Mouse (Mus musculus): ENCODE results near the gene Col4a3.

Col4a3 gene

GRCm38 (mm10) chr1:82586713-82587399 lies at the start of gene Col4a3, which contains the start of gene Col4a4:
Gene Col4a3, plus strand, starts transcription at chr1:82586921.
Gene Col4a4, minus strand, starts transcription at chr1:82586849.
- in situ Hi-C loops (cut with MboI, MseI) = no loop called here

GRCm38 (mm10) chr1:82537848-82538247 lies 48.9 kb upstream of the Col4a3 start:
- in situ Hi-C loops (cut with MboI, MseI) = no loop called here

- in situ Hi-C loops (cut with MboI, MseI) = no loop called here
These were observed 46.7 kb upstream of the Col4a3 start for GRCm38 (mm10) chr1:82540056-82540455.

- in situ Hi-C loops (cut with MboI, MseI) = no loop called here
These were observed 42.8 kb upstream of the Col4a3 start for GRCm38 (mm10) chr1:82543934-82544333.

GRCm38 (mm10) chr1:82544419-82545185 lies 42.1 kb upstream of the Col4a3 start:
- in situ Hi-C loops (cut with MboI, MseI) = no loop called here

GRCm38 (mm10) chr1:82545199-82545960 lies 41.3 kb upstream of the Col4a3 start:
- in situ Hi-C loops (cut with MboI, MseI) = no loop called here

GRCm38 (mm10) chr1:82554443-82554850 lies 32.3 kb upstream of the Col4a3 start:
- in situ Hi-C loops (cut with MboI, MseI) = loop anchor here (5.0 kb wide), 1 partner anchor 88 kb away; no protein-coding TSS in a partner anchor

- in situ Hi-C loops (cut with MboI, MseI) = loop anchor here (5.0 kb wide), 1 partner anchor 87 kb away; no protein-coding TSS in a partner anchor
These were observed 31.8 kb upstream of the Col4a3 start for GRCm38 (mm10) chr1:82554889-82555288.

GRCm38 (mm10) chr1:82560223-82560622 lies 26.5 kb upstream of the Col4a3 start:
- in situ Hi-C loops (cut with MboI, MseI) = no loop called here

- in situ Hi-C loops (cut with MboI, MseI) = no loop called here
These were observed 17.3 kb upstream of the Col4a3 start for GRCm38 (mm10) chr1:82569405-82569804.

- in situ Hi-C loops (cut with MboI, MseI) = no loop called here
These were observed 15.0 kb upstream of the Col4a3 start for GRCm38 (mm10) chr1:82571758-82572157.

GRCm38 (mm10) chr1:82575681-82576080 lies 11.0 kb upstream of the Col4a3 start:
- in situ Hi-C loops (cut with MboI, MseI) = no loop called here

GRCm38 (mm10) chr1:82576182-82576581 lies 10.5 kb upstream of the Col4a3 start:
- in situ Hi-C loops (cut with MboI, MseI) = no loop called here

- in situ Hi-C loops (cut with MboI, MseI) = no loop called here
These were observed 9.4 kb upstream of the Col4a3 start for GRCm38 (mm10) chr1:82577339-82577738.

GRCm38 (mm10) chr1:82577915-82578314 lies 8.8 kb upstream of the Col4a3 start:
- in situ Hi-C loops (cut with MboI, MseI) = no loop called here

GRCm38 (mm10) chr1:82578320-82578719 lies 8.4 kb upstream of the Col4a3 start:
- in situ Hi-C loops (cut with MboI, MseI) = no loop called here

- in situ Hi-C loops (cut with MboI, MseI) = no loop called here
These were observed 740 bp upstream of the Col4a3 start for GRCm38 (mm10) chr1:82585981-82586380.

- in situ Hi-C loops (cut with MboI, MseI) = no loop called here
These were observed 3.5 kb downstream of the Col4a3 start for GRCm38 (mm10) chr1:82590266-82590665.

- in situ Hi-C loops (cut with MboI, MseI) = no loop called here
These were observed 10.3 kb downstream of the Col4a3 start for GRCm38 (mm10) chr1:82596864-82597596.

GRCm38 (mm10) chr1:82603198-82603950 lies 16.7 kb downstream of the Col4a3 start:
- in situ Hi-C loops (cut with MboI, MseI) = no loop called here

- in situ Hi-C loops (cut with MboI, MseI) = no loop called here
These were observed 18.6 kb downstream of the Col4a3 start for GRCm38 (mm10) chr1:82605347-82605746.

Data from T-helper 2 cell (primary cell).